Mouse (Mus musculus) 3134 (cell line): ENCODE results near the gene Kxd1.

Source experiments
- DNase-seq: peaks from one replicate; pipeline ENCODE4 v3.0.0-alpha.2; 2011; ENCODE audit warnings: low spot score; ENCODE audit not compliant: insufficient read length; ENCODE audit errors: extremely low read depth

The Kxd1 gene

DNA sequence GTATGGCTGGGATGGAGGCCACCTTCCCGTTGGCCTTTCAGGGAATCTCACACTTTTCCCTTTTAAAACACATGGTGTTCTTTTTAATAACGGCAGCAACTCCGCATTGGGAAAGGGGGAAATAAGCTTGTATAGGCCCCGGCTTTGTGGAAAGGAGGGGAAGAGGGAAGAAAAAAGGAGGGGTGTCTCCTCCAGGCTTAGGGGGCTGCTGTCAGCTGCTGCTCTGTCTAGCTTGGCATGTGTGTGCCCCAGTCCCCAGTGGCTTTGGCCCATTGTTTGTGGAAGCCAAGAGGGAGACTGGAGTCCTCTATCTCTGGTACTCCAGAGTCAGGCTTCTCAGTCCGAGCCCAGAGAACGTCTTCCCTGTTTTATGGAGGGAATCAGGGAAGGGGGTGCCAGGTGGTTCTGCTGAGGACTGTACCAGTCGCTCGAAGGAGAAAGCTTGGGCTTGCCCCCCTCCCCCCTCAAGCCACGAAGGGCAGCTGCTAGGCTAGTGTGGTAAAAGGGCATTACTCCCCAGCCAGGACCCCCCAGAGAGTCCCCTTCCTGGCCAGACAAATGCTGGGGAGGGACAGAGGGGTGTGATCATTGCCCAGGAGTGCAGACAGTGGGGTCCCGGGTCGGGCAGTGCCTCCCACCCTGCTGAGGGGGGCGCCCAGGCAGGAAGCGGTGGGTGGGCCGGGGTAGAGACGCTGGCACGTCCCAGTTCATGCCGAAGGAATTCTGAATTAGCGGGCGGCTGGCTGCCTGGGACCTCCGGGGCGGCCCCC lies 32.6 kb downstream of the Kxd1 start:
- no peak for DNase-seq

DNA sequence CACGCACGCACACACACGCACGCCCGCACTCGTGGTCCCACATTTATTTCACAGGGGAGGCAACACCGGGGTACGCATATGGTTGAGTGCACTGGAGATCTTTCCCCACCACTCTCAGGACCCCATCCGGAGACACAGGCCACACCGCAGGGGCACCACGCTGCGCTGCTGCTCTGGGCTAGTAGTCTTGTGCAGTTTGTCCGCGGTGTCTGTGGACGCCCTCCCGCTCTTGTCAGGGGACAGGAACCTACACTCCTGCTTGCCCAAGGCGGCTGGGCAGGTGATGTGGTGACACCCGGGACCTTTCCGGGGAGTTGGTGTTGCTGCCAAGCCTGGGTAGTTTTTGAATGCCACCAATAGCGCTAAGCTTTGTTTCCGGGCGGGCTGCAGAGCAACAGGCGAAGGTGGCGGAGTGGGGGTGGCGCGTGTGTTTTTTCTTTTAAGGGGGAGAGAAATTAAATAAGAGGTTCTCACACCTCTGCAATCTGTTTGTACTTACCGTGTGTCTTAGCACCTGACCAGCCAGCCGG lies 33.3 kb downstream of the Kxd1 start:
- no peak for DNase-seq

DNA sequence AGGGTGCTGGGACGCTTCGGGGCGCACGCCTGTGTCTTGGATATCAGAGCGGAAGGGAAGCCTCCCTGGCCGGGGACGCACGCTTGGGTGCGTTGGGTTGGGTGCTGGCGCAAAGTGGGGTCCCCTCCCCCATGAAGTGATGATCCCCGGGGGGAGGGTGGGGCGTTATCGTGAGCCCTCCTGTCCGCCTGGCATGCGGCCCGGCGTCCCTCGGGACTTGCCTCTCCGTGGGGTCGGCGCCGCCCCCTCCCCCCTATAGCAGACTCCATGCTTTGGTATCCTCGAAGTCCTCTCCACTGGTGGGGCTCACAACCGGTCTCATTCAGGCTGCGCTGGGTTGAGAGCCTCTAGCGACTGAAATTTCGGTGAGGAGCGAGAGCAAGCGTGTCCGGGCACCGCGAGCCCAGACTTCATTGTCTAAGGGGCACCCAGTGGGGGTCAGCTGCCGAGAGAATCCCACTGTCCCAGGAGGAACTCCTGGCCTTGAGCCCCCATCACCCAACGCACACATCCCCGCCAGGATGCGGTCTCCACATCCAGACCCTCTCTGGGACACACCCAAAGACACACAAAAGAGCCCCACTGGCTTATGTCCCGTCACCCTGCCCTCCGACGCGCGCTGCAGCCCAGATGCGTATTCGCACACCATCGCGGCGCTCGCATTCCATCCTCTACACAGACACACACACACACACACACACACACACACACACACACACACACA lies 33.9 kb downstream of the Kxd1 start:
- DNase-seq: no peak

DNA sequence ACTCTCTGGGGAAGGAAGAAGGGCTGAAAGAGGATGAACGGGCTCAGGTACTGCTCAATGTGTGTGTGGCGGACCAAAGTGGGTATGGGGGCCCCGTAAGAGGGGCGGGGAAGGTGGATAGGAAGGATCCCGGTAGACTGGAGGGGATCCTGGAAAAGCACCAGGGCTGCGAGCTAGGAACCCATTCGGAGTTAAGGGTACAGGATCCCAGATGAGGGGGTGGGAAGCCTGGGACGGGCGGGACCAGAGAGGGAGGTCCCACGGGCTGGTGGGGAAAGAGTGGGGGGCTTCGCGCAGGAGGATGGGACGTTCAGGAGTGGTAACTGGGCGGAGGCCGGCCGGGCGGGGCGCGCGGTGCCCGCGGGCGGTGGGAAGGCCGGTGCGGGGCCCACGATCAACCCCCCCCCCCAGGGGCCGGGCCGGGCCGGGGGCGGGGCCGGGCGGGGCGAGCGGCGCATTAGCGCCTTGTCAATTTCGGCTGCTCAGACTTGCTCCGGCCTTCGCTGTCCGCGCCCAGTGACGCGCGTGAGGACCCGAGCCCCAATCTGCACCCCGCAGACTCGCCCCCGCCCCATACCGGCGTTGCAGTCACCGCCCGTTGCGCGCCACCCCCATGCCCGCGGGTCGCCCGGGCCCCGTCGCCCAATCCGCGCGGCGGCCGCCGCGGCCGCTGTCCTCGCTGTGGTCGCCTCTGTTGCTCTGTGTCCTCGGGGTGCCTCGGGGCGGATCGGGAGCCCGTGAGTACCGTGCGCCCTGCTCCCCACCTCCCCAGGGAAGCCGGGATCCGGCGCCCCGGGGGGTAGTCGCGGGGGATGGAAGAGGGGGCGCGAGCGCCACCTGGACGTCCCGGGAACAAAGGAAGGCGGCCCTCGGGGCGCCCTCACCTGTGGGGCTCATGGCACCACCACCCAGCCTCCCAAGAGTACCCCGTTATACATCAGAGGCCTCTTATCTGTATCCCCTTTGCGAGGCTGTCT lies 34.8 kb downstream of the Kxd1 start, which contains the start of gene Crlf1:
Gene Crlf1, plus strand, starts transcription at position 495 of the 977 bp plus-strand sequence.
- no peak for DNase-seq

DNA sequence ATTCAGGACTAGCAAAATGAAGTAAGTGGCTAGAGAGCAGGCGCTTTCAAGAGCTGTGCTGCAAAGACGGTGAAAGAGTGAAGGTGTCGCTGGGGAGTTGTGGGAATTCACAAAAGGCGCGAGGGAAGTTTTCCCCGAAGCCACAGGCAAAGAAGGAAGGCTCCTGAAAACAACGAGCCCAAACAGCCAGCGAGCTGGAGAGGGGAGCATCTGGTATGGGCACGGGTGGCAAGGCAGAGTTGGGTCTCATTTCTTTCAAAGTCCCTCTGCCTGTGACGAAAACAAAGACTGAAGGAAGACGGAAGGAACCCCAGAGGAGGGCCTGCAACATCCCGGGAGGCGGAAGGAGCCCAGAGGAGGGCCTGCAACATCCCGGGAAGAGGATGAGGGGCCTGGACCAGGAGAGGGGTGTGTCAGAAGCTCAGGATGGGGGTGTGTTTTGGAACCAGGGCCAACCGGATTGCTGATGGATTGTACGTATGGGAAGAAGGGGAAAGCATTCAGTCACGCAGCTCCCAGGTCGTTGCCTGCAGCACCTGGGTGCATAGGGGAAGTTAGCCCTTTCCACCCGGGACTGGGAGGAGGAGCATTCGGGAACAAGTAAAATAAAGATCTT lies 36.8 kb downstream of the Kxd1 start:
- no peak for DNase-seq

DNA sequence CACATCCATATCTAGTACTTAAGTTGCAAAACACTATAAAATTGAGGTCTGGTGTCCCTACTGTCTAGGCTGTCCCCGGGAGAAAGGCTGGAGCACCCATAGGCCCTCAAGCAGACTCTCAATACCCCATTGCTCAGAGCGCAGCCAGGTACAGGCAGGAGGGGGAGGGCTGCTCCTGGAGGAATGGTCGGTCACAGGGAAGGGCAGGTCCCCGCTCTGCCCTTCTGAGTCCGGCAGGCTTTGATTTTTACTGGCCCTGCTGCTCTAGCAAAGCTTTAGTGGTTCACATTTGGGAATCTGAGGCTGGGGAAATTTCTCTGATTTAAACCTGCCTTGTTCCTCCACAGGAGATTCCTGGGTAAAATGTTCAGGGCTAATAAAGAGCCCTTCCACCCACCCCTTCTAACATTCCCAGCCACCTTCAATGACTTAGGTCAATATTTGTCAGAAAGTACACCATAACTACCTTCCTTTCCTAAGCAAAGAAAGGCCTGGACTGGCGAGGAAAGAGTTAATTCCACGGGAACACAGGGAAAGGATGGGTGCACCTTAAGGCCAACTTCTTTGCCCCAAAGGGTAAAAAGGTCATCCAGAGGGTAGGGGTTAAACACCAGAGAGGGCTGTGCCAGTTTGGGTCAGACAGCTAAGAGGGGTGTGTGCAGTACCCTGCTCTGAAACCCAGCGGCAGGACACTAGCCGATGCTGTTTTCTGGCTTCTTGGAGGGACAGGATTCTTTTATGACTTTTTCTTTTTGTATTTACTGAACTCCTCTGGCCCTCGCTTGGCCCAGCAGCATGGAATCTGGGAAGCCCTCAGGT lies 37.5 kb downstream of the Kxd1 start:
- no peak for DNase-seq

DNA sequence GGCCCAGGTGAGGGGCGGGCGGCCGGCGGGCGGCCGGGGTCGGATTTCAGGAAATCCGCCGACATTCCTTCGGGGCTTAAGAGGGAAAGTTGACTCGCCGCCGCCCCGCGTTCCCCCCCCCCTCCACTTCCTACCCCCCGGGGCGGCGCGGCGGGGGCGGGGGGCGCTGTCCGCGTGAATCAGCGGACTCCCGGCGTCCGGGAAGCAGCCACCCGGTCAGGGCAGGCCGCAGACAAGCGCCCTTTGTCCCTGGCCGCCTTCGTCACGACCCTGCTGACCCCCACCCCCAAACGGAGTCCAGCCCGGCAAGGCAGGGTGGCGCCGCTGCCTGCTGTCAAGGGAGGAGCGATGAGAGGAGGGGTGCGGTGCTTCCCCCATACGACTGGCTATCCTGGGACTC lies 38.2 kb downstream of the Kxd1 start:
- DNase-seq: no peak

DNA sequence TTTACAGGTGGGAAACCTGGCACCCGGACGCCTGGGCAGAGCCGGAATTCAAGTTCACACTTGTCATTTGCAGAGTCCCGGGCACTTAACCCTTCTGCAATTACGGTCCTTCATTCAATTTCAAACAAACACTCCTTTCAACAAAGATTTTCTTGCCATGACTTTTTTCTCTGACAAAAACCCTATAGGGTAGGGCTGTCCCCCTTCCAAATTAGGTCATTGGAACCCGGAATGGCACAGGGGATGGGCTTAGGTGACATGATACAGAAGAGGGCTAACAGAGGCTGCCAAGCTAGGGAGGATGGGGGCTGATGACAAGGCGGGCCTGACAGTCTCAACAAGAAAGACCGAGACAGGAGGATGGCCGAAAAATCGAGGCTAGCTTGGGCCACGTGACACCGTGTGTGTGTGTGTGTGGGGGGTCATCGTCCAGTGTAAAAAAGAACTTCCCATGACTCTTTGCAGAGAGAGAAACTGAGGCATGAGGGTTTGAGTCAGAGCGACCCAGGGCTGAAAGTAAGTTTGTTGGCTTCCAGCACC lies 38.8 kb downstream of the Kxd1 start:
- no peak for DNase-seq

DNA sequence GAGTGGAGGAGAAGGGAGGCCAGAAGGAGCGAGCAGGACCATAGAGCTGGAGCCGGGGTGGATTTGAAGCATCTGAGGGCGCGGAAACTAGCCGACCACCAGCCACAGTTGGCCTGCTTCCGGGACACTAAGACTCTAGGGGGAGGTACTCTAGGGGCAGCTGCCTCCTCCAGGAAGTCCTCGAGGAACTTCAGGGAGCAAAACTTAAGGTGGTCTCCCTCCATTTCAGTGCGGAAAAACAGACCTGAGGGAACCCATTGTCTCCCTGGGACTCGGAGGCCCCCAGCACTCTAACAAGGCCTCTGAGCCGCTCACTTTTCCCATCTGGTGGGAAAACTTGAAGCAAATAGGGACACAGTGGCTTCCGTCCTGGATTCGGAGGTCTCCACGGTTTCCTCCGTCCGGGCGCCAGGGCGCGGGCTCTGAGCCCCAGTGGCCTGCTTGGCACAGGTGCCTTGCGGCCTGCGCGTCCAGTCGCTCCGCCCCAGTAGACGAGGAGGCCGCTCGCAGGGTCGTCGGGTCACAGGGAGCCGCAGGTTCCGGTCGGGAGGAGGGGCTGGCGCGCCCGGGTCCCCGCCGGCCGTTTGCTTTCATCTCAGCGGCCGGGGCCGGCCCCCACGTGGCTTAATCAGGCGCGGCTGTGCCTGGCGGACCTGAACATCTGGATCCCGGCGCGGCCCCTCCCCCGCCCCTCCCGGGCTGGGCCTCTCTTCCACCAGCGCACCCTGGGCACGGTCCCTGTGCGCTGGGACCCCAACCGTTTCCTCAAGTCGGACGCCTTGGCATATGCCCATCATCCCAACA lies 39.6 kb downstream of the Kxd1 start:
- DNase-seq: no peak

DNA sequence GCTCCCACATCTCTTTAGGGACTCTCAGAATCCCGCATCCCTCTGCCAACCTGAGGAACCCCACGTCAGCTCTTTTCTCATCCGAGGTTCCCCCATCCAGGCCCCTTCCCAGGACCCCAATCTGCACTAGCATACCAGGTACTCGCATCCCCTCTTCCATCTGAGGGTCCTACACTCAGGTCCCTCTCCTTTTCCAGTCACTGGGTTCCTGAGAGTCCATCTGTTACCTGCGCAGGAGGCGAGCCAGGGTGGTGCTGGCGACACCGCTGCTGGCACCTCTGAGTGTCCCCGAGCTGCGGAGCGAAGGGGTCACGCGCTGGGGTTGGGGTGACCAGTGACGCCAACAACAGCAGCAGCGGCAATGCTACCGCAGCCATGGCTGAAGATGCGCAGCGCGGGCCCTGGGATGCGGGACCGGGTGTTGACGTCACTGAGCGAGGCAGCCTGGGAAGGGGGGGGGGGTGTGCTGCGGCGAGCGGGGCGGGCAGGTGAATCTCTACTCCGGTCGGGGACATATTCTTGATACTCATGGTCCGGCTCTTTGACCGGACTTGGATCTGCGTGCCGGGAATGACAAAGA lies 40.7 kb downstream of the Kxd1 start, which contains the start of gene Tmem59l:
Gene Tmem59l, minus strand, starts transcription at position 418 of the 580 bp plus-strand sequence.
- DNase-seq: no peak

DNA sequence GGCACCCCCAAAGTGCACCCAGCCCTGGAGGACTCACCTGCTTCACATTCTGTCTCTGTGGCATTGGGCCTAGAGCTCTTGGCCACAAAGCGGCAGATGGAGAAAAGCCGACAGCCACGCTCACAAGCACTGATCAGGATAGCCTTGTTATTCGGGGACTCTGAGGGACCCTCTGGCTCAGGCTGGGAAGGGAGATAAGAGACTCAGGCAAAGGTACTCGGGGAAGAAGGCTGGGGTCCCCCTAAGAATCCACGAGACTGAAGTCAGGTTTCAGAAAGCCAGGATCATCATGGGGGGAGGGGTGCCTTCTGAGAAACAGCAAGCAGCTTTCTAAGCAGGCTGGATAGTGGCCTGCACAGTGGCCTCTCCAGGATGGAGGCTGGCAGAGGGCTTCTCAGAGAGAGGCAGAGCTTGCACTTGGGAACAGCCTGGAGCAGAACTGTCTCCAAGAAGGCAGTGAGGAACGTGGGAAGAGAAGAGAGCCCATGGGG lies 41.5 kb downstream of the Kxd1 start:
- no peak for DNase-seq

DNA sequence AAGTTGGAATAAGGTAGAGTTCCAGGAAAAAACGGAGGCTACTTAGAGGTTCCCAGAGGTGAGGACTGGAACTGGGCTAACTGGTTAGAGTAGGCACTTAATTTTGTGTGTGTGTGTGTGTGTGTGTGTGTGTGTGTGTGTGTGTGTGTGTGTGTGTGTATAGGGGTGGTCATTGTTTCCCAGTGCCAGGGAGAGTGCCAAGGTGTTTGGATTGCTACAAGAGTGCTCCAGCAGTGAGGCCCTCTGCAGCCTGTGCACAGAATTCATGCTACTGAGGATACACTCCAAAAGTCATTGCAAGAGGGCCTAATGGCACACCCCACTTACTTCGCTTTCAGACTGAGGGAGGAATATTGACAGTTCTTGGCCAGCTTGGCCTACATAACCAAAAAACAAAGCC lies 44.8 kb downstream of the Kxd1 start:
- no peak for DNase-seq

DNA sequence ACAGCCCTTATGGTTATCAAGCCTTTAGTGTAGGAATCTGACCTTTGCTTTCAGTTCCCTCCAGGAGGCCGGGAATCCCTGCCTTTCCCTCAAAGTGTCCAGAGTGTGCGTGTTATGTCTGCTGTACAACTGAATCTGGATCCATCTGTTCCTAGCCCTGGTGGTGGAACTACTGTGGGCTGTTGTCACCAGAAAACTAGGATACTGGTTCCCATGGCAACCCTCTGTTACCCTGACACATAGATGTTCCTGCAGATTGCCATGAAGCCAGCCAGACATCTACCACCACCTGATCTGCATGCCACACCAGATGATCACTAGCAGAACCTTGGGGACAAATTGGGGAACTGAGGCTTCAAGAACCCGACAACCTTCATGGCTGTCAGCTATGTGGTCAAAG lies 45.8 kb downstream of the Kxd1 start:
- no peak for DNase-seq

DNA sequence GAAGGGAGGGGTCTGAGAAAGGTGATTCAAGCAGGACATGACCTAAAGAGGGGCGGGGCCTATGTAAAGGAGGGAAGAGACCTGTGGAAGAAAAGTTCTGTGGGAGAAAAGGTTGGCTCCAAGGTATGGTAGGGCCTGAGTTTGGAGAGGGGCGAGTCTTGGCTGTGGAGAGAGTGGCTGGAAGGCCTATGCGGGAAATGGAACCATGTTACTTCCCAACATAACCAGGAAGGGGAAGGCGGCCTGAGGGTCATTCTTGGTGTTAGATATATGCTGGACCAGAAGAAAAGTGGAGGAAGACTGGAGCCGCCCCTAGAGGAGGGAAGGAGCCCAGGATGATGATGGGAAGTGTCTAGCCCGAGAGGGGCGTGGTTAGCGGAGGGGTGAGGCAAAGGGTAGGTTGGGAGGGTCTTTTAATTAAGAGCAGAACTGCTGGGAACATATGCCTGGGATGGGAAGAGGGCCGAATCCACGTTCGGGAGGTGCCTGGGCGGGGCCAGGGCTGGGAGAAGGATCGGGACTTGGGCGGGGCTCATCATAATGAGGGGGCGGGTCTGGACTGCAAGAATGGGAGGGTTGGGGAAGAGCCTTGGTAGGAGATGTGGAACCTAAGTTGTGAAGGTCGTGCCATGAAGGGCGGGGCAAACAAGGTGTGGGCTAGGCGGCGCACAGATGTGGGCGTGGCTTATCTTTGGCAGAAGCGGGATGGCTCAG lies 50.3 kb downstream of the Kxd1 start:
- peak; percentile 89 for DNase-seq

DNA sequence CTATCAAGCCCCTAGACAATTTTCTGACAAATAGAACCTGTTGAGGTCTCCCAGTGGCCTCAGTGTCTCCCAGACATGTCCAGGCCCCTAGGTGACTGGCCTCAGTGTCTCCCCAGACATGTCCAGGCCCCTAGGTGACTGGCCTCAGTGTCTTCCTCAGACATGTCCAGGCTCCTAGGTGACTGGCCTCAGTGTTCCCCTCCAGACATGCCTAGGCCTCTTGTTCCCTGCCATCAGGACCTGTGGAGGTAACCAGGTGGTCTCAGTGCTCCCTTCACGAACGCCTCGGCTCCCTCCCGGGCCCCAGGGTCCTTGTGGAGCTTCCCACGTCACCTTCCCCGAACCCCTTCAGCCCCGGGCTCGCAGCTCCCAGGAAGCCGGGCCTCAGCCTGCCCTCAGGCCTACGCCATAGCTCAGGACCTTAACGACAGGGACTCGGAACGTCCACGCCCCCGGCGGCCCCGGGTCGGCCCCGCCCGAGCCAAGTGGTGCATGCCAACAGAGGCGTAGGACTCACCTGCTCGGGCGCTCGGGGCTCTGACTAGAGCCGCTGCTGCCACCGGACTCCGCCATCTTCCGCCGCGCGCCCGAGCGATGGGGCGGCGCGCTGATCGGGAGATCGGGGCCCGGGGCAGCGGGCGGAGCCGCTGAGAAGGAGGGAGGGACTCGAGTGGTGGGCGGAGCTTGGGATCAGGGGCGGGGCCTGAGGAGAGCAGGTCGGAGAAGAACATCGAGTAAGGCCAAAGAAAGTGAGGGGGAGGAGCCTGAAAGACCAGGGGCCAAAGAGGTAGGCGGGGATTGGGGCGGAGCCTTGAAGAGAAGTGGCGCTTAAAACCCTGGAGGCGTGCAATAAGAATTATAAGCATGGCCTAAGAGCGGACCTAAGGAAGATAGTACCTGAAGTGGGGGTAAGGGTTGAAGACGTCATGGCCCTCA lies 51.2 kb downstream of the Kxd1 start, which contains the start of gene Klhl26:
Gene Klhl26, minus strand, starts transcription at position 636 of the 936 bp plus-strand sequence.
- DNase-seq: peak; percentile 95

DNA sequence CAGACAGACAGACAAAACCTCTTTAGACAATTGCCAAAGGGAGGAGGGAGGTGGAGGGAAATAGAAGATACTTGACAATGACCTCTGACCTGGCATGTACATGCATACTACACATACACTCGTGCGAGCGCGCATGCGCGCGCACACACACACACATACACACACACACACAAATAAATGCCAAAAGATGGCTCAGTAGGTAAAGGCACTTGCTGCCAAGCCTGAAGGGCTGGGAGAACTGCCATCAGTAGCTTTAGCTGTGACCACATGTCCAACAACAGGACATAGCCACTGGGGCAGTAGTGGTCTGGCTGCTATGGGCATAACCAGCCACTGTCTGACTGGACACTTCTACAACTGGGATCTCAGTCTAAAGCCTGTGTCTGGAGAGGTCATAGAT lies 55.9 kb downstream of the Kxd1 start:
- no peak for DNase-seq
